Mouse (Mus musculus) liver, postnatal 0 days (tissue): ENCODE data around the gene Cadm4.

Source experiments
- CTCF ChIP-seq: sonication (generic); IDR thresholded peaks from 2 replicates; pipeline ENCODE4 v1.5.1; 2016; ENCODE audit warnings: antibody characterized with exemption, low read depth
- EP300 ChIP-seq: IDR thresholded peaks from 2 replicates; pipeline ENCODE4 v1.6.1; 2016; ENCODE audit warnings: antibody characterized with exemption, low read depth, mild to moderate bottlenecking

GRCm38 (mm10) chr7:24459843-24460242 is 22.0 kb upstream of the Cadm4 start:
- TF ChIP-seq EP300 (no peak), CTCF (no peak)
